Mouse (Mus musculus): ENCODE measurements at regions not wholly inside any gene's neighbourhood (a gene's known extent, or its start where the extent isn't known, plus 50 kb on each side); places are given as distances from the start of the nearest gene placed in this dataset.

DNA sequence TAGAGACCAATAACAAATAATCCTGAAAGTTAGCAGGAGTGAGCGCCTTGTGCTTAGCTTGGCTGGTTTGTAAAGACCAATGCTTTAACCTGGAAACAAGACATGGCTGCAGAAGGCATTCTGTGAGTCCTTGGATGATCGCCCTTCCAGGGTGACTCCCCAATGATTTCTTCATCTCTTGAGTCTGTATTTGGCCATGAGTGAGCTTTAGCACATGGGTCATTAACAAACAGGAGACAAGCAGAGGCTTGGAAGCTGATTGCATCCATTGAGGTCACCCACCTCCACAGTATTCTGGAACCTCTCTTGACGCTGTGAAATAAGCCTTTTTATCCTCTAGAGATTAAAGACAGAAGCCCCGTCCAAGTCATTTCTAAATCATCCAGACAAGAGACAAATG lies 57.1 kb upstream of the Mast4 start:
- H3K36me3 ChIP-seq, result no peaks in the 10 kb centered on the region
- H3K4me2 ChIP-seq (replicated peaks), result no peak overlapping the region
- ATAC-seq (ENCODE audit: low FRiP score, low read depth), result no peak
- H3K4me3 ChIP-seq, result no peak overlapping the region
- no peaks in the 10 kb centered on the region for H3K4me1 ChIP-seq
- no peaks in the 10 kb centered on the region for H3K9me3 ChIP-seq
- H3K27ac ChIP-seq, result no peak overlapping the region
- H3K27me3 ChIP-seq, result no peaks in the 10 kb centered on the region
- WGBS, result 86% methylated on average over 4 of the region's 4 CpGs
- no peak overlapping the region for H3K9ac ChIP-seq

DNA sequence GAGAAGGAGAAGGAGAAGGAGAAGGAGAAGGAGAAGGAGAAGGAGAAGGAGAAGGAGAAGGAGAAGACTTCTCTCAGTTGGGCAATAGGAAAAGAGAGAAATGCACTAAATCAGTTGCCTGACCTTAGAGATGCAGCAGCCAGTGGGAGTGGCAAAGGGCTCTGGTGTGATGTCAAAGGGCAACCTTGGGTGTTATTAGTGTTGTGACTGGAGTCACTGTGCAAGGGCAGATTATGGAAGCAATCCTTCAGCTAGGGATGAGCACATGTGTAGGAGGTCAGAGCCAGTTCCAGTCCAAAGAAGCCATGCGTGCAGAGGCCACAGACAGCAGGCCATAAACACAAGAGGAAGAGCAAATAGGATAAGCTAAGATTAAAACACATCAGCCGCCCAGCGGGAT lies 56.7 kb upstream of the Mast4 start:
- no peak overlapping the region for H3K4me3 ChIP-seq
- no peaks in the 10 kb centered on the region for H3K36me3 ChIP-seq
- H3K4me2 ChIP-seq (replicated peaks), result no peak overlapping the region
- 94% methylated on average over 3 of the region's 3 CpGs for WGBS
- H3K4me1 ChIP-seq, result no peaks in the 10 kb centered on the region
- no peak overlapping the region for H3K9ac ChIP-seq
- no peak overlapping the region for H3K27ac ChIP-seq
- no peak for ATAC-seq (ENCODE audit: low FRiP score, low read depth)
- H3K9me3 ChIP-seq, result no peaks in the 10 kb centered on the region
- H3K27me3 ChIP-seq, result no peaks in the 10 kb centered on the region

DNA sequence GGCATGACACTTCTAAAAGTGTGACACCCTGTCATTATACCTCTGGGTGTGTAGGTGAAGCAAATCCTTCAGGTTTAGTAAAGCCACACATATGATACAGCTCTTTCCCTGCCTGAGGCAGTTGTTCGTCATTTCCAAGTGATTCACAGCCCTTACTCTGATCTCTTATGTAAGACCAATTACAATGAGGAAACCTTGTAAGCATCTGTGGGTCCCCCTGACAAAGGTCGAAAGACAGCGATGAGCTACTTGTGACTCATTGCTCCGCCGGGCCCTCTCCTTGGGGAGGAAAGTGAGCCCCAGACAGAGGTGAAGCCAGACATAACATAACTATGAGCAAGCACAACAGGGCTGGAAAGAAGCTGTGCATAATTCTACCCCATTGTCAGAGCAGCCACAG lies 52.7 kb upstream of the Mast4 start:
- no peak overlapping the region for H3K9ac ChIP-seq
- no peak for ATAC-seq (ENCODE audit: low FRiP score, low read depth)
- H3K27ac ChIP-seq, result no peak overlapping the region
- no peaks in the 10 kb centered on the region for H3K36me3 ChIP-seq
- no peaks in the 10 kb centered on the region for H3K9me3 ChIP-seq
- H3K4me1 ChIP-seq, result no peaks in the 10 kb centered on the region
- WGBS, result 89% methylated on average over 5 of the region's 5 CpGs
- H3K4me3 ChIP-seq, result no peak overlapping the region
- H3K4me2 ChIP-seq (replicated peaks), result no peak overlapping the region
- H3K27me3 ChIP-seq, result no peaks in the 10 kb centered on the region

Measured in limb, embryonic 13.5 days (tissue).